Mouse (Mus musculus) embryo, embryonic 9.5 days (tissue): Measurements from ENCODE around the gene Tns3.

Experiments used
- DNase-seq: peaks from one replicate; pipeline ENCODE4 v3.0.0-alpha.2; 2017; ENCODE audit errors: extremely low spot score

The Tns3 gene

GRCm38 (mm10) chr11:8479313-8479712, 185.0 kb downstream of the Tns3 start:
- DNase-seq: no peak

DNA sequence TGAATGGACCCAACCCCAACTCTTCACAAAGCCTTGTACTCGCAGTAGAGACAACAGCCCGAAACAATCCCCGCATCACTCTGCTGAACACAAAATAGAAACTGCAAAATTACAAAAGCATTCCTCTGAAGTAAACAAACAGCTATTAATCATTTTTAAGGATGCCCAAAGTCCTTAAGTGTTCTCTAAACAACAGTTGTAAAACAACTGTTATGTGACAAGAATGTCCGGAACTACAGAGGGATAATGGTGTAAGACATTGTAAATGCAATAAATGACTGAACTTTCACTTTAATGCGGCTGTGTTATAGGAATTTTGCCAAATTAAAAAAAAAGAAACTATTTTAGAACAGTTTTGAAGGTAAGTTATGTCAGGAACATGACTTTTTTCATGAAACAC, 190.7 kb downstream of the Tns3 start:
- no peak for DNase-seq

GRCm38 (mm10) chr11:8472439-8472838, 191.9 kb downstream of the Tns3 start:
- DNase-seq: no peak

- no peak for DNase-seq
These were observed 192.8 kb downstream of the Tns3 start for GRCm38 (mm10) chr11:8471535-8471934.

DNA sequence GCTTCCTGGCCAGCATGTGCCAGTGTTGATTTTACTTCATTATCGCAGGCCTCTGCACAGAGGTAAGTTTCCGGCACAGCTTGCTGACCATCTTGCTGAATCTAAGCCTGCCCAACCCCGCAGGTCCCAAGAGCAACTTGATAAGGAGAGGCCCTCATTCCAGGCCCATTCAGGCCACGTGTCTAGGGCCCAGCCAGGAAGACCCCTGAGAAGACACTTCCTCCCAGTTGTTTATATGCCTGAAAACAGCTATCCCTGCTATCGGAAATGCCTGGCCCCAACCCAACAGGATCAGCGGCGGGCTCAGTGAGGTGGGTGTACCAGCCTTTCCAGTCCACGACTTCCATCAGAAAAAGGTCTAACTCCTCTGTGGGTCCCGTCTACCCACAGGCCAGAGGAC, 194.8 kb downstream of the Tns3 start:
- no peak for DNase-seq

- DNase-seq: peak; percentile 75
These were observed 195.9 kb downstream of the Tns3 start for GRCm38 (mm10) chr11:8468161-8469091.

GRCm38 (mm10) chr11:8467403-8468160, 196.8 kb downstream of the Tns3 start:
- DNase-seq: no peak

- no peak for DNase-seq
These were observed 200.5 kb downstream of the Tns3 start for GRCm38 (mm10) chr11:8463866-8464265.

- DNase-seq: no peak
These were observed 201.4 kb downstream of the Tns3 start for GRCm38 (mm10) chr11:8462827-8463405.

DNA sequence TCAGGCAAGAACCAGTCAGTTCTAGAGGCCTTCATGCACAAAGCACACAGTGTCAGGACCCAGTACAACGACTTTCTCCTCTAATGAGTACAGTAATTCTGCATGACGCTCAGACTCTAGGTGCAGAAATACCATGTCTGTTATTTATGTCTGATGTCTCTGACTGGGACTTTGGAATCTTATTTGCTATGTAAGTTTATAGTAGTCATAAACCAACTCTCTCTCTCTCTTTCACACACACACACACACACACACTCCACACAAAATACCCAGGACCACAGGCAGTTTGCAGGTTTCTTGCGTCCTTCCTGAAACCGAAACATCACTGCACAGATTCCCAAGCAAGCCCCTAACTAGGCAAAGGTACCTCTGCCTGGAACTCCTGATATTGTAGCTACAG, 203.5 kb downstream of the Tns3 start:
- no peak for DNase-seq

GRCm38 (mm10) chr11:8457951-8458350, 206.4 kb downstream of the Tns3 start:
- DNase-seq: no peak

- DNase-seq: no peak
These were observed 207.6 kb downstream of the Tns3 start for GRCm38 (mm10) chr11:8456586-8457285.

DNA sequence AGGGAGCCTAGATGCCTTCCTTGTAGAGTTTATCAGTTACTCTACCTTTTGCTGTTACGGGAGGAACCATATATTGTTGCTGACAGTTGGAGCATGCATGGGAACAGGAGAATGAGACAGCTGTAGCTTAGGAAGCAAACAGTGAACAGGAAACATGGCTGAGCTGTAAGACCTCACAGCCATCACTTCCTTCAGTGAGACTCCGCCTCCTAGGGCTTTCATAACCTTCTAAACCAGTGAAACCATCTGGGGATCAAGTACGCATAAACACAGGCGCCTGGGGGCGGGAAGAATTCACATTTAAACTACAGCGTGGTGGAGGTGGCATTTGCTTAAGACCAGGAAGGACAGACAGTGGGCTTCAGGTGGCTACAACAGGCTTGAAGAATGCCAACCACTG, 208.7 kb downstream of the Tns3 start:
- DNase-seq: no peak

GRCm38 (mm10) chr11:8453252-8453651, 211.1 kb downstream of the Tns3 start:
- no peak for DNase-seq

GRCm38 (mm10) chr11:8451597-8452201, 212.6 kb downstream of the Tns3 start:
- no peak for DNase-seq

- no peak for DNase-seq
These were observed 213.8 kb downstream of the Tns3 start for GRCm38 (mm10) chr11:8450540-8450939.

GRCm38 (mm10) chr11:8445915-8446356, 218.4 kb downstream of the Tns3 start:
- no peak for DNase-seq

DNA sequence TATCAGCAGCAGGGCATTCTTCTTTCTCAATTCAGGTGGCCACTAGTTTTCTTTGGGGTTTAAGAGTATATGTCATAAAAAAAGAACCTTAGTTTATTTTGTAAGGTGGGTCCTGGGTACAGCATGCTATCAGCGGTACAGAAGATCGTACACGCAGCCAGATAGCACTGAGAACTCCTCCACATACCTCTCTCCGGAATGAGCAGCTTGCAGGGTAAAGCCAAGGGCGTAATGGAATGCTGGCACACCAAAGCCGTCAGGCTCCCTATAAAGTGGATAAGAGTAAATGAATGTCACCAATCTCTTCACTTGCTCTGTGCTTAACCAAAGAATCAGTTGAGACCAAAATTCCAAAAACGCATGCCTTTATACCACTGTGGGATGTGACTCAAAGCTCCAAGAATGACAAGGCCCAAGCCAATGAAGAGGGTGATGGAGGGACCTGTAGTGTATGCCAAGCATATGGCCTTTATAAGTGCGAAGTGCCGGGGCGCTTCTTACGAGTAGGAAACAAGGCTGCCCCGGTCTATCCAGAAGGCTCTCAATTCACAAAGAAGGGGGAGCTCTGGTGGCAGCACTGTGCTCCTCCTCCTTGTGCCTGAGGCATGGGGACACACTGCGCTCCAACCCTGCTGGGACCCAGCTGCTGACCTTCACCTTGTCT, 219.4 kb downstream of the Tns3 start:
- DNase-seq: no peak

DNA sequence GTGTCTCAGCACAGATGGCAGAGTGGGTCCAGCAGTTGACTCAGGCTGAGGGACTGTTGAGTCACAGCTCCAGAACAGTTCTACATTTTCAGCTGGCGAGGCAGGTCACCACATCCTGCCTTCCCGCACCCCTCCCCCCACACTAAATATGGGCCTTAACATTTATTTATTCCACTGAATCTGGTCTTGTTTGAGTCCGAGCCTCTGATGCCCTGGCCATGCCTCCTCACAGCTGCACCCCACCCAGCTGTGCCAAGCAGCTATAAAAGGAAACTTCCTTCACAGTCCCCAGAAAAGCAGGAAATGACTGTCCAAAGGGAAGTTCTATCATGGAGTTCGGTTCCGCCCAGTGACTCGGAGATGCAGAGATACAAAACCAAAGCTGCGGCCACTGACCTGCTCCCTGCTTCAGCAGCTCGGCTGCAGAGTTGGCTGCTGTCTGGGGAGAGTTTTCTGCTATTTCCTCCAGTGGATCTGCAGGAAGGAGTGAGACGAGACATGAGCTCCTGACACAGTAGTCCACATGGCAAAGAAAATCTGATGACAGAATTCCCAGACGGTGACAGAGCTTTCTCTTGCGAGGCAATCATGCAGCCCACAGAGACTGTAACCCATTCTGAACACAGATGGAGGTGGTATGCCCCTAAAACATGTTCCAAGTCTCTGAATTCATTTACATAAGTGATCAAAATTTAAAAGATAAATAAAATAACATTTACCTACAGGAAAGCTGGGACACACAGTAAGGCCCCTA, 220.6 kb downstream of the Tns3 start:
- DNase-seq: no peak

DNA sequence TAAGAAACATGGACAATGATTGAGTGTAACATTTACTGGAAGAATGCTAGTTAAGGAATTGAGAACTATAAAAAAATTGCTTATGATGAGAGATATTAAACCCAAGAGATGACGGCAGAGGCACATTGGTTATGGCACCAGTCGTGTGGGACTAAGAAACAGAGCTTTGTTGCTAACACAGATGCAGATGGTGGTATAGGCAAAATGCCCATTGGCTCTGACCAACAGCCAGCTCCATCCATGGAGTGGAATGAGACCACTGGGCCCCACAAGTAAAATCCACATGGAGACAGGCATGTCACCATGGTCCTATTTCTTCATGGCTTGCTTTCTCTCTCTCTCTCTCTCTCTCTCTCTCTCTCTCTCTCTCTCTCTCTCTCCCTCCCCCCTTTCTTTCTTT, 223.6 kb downstream of the Tns3 start:
- no peak for DNase-seq
